Mouse (Mus musculus) granulocyte monocyte progenitor cell, adult 5-6 weeks (primary cell): ENCODE measurements around the gene Pms1. TPM values are rescaled to one million over a fixed set of nuclear protein-coding genes. Genes with fewer than 3 reads are reported as not detected.

ENCODE experiments used
- ATAC-seq: replicated peaks from 2 replicates; pipeline ENCODE4 v1.8.0; 2016; ENCODE audit warnings: mild to moderate bottlenecking, moderate TSS enrichment, inconsistent platforms; ENCODE audit not compliant: poor library complexity, severe bottlenecking
- total RNA-seq, 2 experiments: library from RNA; stranded (forward) in 1 of 2; stranded (reverse) in 1 of 2; fragments of 200-712, 200-1000 nt in 1 of 2; fragments of >200 nt in 1 of 2; fragmentation: Nextera tagmentation in 1 of 2; gene quantifications; 2 replicates each; pipeline ENCODE4 v1.2.3; 2014 to 2017

Gene Pms1
- total RNA-seq, 2 experiments from 2014 or later: 12.3 to 19.1 TPM

GRCm38 (mm10) chr1:53203902-53204301 is 92.9 kb downstream of the Pms1 start:
- no peak for ATAC-seq

- ATAC-seq: no peak
Observed at GRCm38 (mm10) chr1:53201630-53202199, 95.1 kb downstream of the Pms1 start.

GRCm38 (mm10) chr1:53194536-53194935 is 102.3 kb downstream of the Pms1 start:
- no peak for ATAC-seq

- ATAC-seq: no peak
Observed at GRCm38 (mm10) chr1:53191234-53191633, 105.6 kb downstream of the Pms1 start.

GRCm38 (mm10) chr1:53189620-53190019 is 107.2 kb downstream of the Pms1 start:
- 0 out of 2 replicates have a peak, but pooled peaks have one; percentile 25 for ATAC-seq

GRCm38 (mm10) chr1:53187536-53187935 is 109.3 kb downstream of the Pms1 start, which contains the start of gene 1700019A02Rik:
Gene 1700019A02Rik (minus strand): TSS chr1:53187636.
- no peak for ATAC-seq

GRCm38 (mm10) chr1:53186301-53186700 is 110.5 kb downstream of the Pms1 start:
- no peak for ATAC-seq

- ATAC-seq: no peak
Observed at GRCm38 (mm10) chr1:53157715-53158114, 139.1 kb downstream of the Pms1 start.

Other genes starting within 250 kb of the Pms1 start
- not detected in 2 replicates for gene Mstn, start 235.4 kb downstream of the Pms1 start, total RNA-seq (2014; fragmentation: Nextera tagmentation)
- not detected in 2 replicates for gene Mstn, start 235.4 kb downstream of the Pms1 start, total RNA-seq (2017)
- not detected in 2 replicates for gene 1700019A02Rik, start 109.4 kb downstream of the Pms1 start, total RNA-seq (2014; fragmentation: Nextera tagmentation)
- not detected in 2 replicates for gene 1700019A02Rik, start 109.4 kb downstream of the Pms1 start, total RNA-seq (2017)
- gene Ormdl1, start 77 bp upstream of the Pms1 start, total RNA-seq (2014; fragmentation: Nextera tagmentation): 26.7 and 28.7 TPM in 2 replicates
- 26.9 and 32.7 TPM in 2 replicates for gene Ormdl1, start 77 bp upstream of the Pms1 start, total RNA-seq (2017)
- gene Gm28778, start 93 bp upstream of the Pms1 start, total RNA-seq (2014; fragmentation: Nextera tagmentation): 2.6 TPM in 1 of 2 replicates, not detected in the other
- not detected in 2 replicates for gene Gm28778, start 93 bp upstream of the Pms1 start, total RNA-seq (2017)
- gene Osgepl1, start 16.6 kb upstream of the Pms1 start, total RNA-seq (2014; fragmentation: Nextera tagmentation): 14.1 and 16.6 TPM in 2 replicates
- gene Osgepl1, start 16.6 kb upstream of the Pms1 start, total RNA-seq (2017): 12.5 and 13.9 TPM in 2 replicates
- gene Asdurf, start 55.6 kb upstream of the Pms1 start, total RNA-seq (2014; fragmentation: Nextera tagmentation): not detected in 2 replicates
- gene Asdurf, start 55.6 kb upstream of the Pms1 start, total RNA-seq (2017): 112 and 243 TPM in 2 replicates
- gene Gm28551, start 55.6 kb upstream of the Pms1 start, total RNA-seq (2014; fragmentation: Nextera tagmentation): not detected in 2 replicates
- gene Gm28551, start 55.6 kb upstream of the Pms1 start, total RNA-seq (2017): 0.82 TPM in 1 of 2 replicates, not detected in the other
- 80.1 and 87.9 TPM in 2 replicates for gene Asnsd1, start 55.7 kb upstream of the Pms1 start, total RNA-seq (2014; fragmentation: Nextera tagmentation)
- 105 and 112 TPM in 2 replicates for gene Asnsd1, start 55.7 kb upstream of the Pms1 start, total RNA-seq (2017)